Mouse (Mus musculus) myocyte (in vitro differentiated cells): ENCODE results near the gene Iqch.

Experiments
- CEBPB ChIP-seq: IDR thresholded peaks from 2 replicates; pipeline ENCODE4 v1.6.1; 2011; ENCODE audit warnings: mild to moderate bottlenecking, moderate library complexity; ENCODE audit not compliant: poor library complexity, insufficient read depth, severe bottlenecking
- E2F4 ChIP-seq: IDR thresholded peaks from one replicate; pipeline ENCODE4 v1.6.1; 2011; ENCODE audit warnings: mild to moderate bottlenecking, control low read depth, moderate library complexity; ENCODE audit not compliant: insufficient read depth
- POLR2A ChIP-seq: IDR thresholded peaks from one replicate; pipeline ENCODE4 v1.6.1; 2011; ENCODE audit warnings: low read depth, mild to moderate bottlenecking, control low read depth, moderate library complexity; ENCODE audit not compliant: insufficient read length
- SRF ChIP-seq: IDR thresholded peaks from one replicate; pipeline ENCODE4 v1.6.1; 2011; ENCODE audit warnings: low read depth; ENCODE audit not compliant: control insufficient read depth, insufficient read length
- TCF12 ChIP-seq: IDR thresholded peaks from one replicate; pipeline ENCODE4 v1.6.1; 2011; ENCODE audit warnings: mild to moderate bottlenecking, control low read depth; ENCODE audit not compliant: poor library complexity, insufficient read depth, severe bottlenecking
- TCF3 ChIP-seq: IDR thresholded peaks from one replicate; pipeline ENCODE4 v1.6.1; 2011; ENCODE audit warnings: low read depth, control low read depth; ENCODE audit not compliant: insufficient read length
- USF1 ChIP-seq: IDR thresholded peaks from one replicate; pipeline ENCODE4 v1.6.1; 2011; ENCODE audit warnings: low read depth, mild to moderate bottlenecking, control low read depth, moderate library complexity

GRCm38 (mm10) chr9:63541301-63541700, 61.0 kb downstream of the Iqch start:
- no peak for TF ChIP-seq USF1
- no peak for TF ChIP-seq TCF12
- no peak for TF ChIP-seq POLR2A
- no peak for TF ChIP-seq SRF
- no peak for TF ChIP-seq TCF3
- TF ChIP-seq E2F4: no peak
- no peak for TF ChIP-seq CEBPB
